Mouse (Mus musculus) embryonic fibroblast, embryonic 13.5 days (primary cell): Measurements from ENCODE around the gene Gm6309.

Source experiments
- CTCF ChIP-seq: IDR thresholded peaks from 2 replicates; pipeline ENCODE4 v1.5.1; 2011; ENCODE audit warnings: mild to moderate bottlenecking, control low read depth, low read length, moderate library complexity, borderline replicate concordance; ENCODE audit not compliant: insufficient read depth
- POLR2A ChIP-seq: IDR thresholded peaks from 2 replicates; pipeline ENCODE4 v1.6.1; 2011; ENCODE audit warnings: low read depth, mild to moderate bottlenecking, control low read depth, low read length, moderate library complexity

DNA sequence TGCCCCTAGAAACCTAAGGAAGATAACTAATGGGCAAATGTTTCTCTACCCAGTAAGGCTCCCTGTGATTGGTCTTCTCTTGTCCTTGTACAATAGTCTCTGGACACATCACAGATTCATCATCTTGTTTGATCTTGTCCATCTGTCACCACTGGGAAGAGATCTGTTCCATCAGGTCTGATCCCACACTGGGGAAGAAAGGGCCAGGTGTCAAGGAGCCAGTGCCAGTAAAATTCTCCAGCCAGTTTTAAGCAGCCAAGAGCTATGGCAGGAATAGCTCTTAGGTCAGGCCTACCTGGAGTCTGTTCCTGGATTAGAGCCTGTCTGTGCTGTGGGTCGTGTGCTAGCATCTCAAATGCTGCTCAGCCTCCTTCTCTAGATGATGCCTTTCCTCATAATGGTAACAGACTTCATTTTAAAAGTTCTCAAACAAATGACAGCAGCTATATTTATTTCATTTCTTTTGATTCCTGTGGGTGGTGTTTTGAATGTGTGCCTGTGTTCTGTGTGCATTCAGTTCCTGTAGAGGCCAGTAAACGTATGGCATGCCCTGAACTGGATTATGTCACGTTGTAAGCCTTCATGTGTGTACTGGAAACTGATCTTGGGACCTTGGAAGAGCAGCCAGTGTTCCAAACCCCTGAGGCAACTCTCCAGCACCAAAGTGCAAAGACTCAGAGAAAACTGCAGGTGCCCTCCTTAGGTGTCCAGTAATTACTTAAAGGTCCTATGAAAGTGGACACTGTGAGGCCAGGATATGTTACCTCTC lies 20.2 kb upstream of the Gm6309 start:
- TF ChIP-seq POLR2A (no peak), CTCF (no peak)
